Mouse (Mus musculus) heart, embryonic 10.5 days (tissue): ENCODE data around the gene Sacm1l. TPM values are rescaled to one million over a fixed set of nuclear protein-coding genes. Genes with fewer than 3 reads are reported as not detected.
A peak's percentile ranks its signal among the peaks of the same experiment; 100 is the strongest.

Experiments used
- DNase-seq: peaks from one replicate; pipeline ENCODE4 v3.0.0-alpha.2; 2017; ENCODE audit warnings: low spot score
- H3K27ac ChIP-seq: fragments of 300-500 bp; sonication (generic); 2 replicates; pipeline ENCODE4 v1.5.1; 2016; ENCODE audit warnings: mild to moderate bottlenecking
- H3K27me3 ChIP-seq: fragments of 300-500 bp; sonication (generic); 2 replicates; pipeline ENCODE4 v1.6.1; 2016; ENCODE audit warnings: mild to moderate bottlenecking; ENCODE audit not compliant: poor library complexity, insufficient read depth, severe bottlenecking
- H3K36me3 ChIP-seq: fragments of 300-500 bp; sonication (generic); 2 replicates; pipeline ENCODE4 v1.6.1; 2016; ENCODE audit warnings: mild to moderate bottlenecking, moderate library complexity
- H3K4me1 ChIP-seq: fragments of 300-500 bp; sonication (generic); 2 replicates; pipeline ENCODE4 v1.6.1; 2016; ENCODE audit warnings: mild to moderate bottlenecking
- H3K4me3 ChIP-seq: fragments of 300-500 bp; sonication (generic); 2 replicates; pipeline ENCODE4 v1.5.1; 2016; ENCODE audit warnings: mild to moderate bottlenecking, moderate library complexity
- H3K9me3 ChIP-seq: fragments of 300-500 bp; sonication (generic); 2 replicates; pipeline ENCODE4 v1.6.1; 2016; ENCODE audit warnings: mild to moderate bottlenecking, moderate library complexity
- WGBS: fragments of 180-500 bp; shearing (Covaris S2); methylation state at CpG from one replicate; pipeline ENCODE4 v1.1.7; 2016; 5-methylcytosine and 5-hydroxymethylcytosine counted together
- polyA plus RNA-seq: library from polyadenylated mRNA; unstranded; fragments of >200 nt; fragmentation: Nextera tagmentation; extraction: Ambion mirVana; gene quantifications from 2 replicates; pipeline ENCODE4 v1.2.1, GENCODE M21; 2016

Gene Sacm1l
- polyA plus RNA-seq, 1 experiment from 2014 or later: 42.6 TPM

DNA sequence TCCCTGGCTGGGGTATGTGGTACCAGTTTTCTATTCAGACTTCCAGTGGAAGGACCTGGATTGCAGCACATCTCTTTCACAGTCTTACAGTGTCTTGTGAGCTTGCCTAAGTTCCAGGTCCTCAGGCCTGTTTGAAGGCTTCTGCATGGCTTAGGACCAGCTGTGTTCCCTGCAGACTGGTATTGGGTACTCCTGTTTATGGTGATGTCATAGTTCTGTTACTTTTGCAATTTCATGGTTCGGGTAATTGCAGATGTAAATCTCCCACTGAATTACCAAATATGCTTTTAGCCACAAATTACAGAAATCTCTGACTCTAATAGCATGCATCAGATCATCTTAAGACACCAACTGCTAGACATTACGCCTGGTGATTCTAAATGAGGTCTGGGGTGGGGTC, 14.5 kb upstream of the Sacm1l start:
- Histone ChIP-seq H3K4me3 (no peak overlapping the region), H3K36me3 (peaks cover 78% of the 10 kb centered on the region), H3K27me3 (no peaks in the 10 kb centered on the region), H3K27ac (no peak overlapping the region), H3K9me3 (no peaks in the 10 kb centered on the region), H3K4me1 (no peaks in the 10 kb centered on the region)
- DNase-seq: no peak
- WGBS: 91% methylated on average over 2 of the region's 2 CpGs

DNA sequence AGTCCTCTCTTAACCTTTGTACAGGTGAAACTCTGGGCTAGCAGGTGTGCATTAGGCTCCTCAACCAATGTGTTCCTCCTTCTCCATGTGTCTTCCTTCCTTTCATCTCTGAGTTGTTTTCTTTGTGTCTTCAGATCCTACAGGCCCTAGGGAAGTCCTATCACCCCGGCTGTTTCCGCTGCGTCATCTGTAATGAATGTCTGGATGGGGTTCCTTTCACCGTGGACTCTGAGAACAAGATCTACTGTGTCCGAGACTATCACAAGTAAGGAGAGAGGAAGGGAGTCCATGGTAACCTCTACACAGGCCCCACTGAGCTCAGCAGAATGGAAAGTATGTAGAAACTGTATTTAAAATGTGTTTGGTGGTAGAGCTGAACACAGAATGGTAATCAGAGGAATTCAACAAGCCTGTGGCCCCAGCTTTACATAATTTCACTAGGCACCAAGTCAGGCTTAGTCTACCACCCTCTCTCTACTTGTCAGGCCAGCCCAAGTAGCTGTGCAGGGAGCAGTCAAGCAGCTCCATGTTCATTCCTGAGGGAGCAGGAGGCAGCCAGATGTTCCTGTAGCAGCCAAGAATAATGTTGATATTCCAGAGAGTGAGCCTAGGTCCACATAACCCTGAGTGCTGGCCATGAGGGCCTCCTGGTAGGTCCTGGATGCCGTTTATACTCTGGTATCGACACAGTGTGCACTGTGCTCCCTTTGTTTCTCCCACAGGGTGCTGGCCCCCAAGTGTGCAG, 12.7 kb upstream of the Sacm1l start:
- WGBS: 82% methylated on average over 7 of the region's 7 CpGs
- no peaks in the 10 kb centered on the region for H3K9me3 ChIP-seq
- H3K36me3 ChIP-seq: peaks cover 72% of the 10 kb centered on the region
- H3K4me1 ChIP-seq: no peaks in the 10 kb centered on the region
- H3K27me3 ChIP-seq: no peaks in the 10 kb centered on the region
- H3K4me3 ChIP-seq: no peak overlapping the region
- no peak for DNase-seq
- H3K27ac ChIP-seq: no peak overlapping the region

DNA sequence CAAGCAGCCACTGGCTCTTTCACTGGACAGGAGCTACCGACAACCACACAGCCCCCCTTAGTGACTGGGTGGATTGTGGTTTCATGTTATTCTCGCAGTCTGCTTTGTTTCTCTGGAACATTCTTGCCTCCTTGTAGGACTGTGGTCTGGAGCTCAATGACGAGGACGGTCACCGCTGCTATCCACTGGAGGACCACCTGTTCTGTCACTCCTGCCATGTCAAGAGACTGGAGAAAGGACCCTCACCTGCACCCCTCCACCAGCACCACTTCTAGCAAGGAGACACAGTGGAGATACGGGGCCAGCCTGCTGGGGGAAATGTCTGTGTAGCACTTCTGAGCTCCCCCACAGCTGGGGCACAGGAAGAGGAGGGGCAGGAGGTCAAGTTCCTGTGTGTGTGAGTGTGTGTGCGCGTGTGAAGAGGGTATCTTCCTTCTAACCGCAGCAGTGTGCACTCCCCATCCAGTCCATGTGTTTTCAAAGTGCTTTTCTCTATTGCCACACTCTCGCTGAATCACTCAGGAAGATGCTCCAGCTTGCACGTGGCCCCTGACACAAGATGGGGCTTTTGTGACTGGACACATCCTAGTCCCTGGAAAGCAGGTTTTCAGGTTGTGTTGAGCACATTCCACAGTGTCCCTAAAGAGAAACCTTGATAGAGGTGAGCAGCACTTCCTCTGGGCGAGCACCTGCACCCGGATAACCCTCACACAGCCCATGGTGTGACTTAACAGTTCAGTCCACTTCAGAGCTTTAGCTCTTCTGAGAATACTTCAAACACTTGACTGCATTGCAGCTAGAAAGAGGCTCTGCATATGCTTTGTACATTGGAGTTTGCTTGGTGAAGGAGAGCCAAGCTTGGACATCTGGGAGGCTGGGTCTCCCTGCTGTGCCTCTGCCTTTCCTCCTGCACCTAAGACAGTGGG, 10.3 kb upstream of the Sacm1l start:
- no peaks in the 10 kb centered on the region for H3K27me3 ChIP-seq
- no peak for DNase-seq
- H3K9me3 ChIP-seq: no peaks in the 10 kb centered on the region
- H3K36me3 ChIP-seq: peaks cover 56% of the 10 kb centered on the region
- no peak overlapping the region for H3K4me3 ChIP-seq
- no peaks in the 10 kb centered on the region for H3K4me1 ChIP-seq
- no peak overlapping the region for H3K27ac ChIP-seq
- WGBS: 84% methylated on average over 13 of the region's 13 CpGs

DNA sequence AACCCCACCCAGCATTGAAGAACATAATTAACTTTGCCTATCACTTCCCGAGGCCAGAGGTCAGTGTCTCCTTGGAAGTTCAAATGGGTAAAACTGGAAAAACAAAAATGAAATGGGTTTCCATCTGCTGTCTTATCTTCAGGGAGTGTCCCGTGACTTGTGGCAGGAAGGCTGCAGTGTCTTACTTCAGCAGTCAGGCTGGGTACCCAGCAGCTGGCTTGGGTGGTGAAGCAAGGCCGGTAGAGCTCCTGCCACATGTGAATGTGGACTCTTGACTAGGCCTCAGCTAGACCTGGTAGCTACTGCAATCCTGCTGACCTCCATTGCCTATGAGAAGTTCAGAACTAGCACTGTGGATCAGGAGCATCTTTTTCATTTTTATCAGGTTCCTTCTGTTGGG, 8.8 kb upstream of the Sacm1l start:
- no peak overlapping the region for H3K4me3 ChIP-seq
- H3K27me3 ChIP-seq: no peaks in the 10 kb centered on the region
- WGBS: 75% methylated on average over 3 of the region's 3 CpGs
- no peaks in the 10 kb centered on the region for H3K9me3 ChIP-seq
- no peak for DNase-seq
- no peak overlapping the region for H3K27ac ChIP-seq
- peaks cover 55% of the 10 kb centered on the region for H3K36me3 ChIP-seq
- no peaks in the 10 kb centered on the region for H3K4me1 ChIP-seq

DNA sequence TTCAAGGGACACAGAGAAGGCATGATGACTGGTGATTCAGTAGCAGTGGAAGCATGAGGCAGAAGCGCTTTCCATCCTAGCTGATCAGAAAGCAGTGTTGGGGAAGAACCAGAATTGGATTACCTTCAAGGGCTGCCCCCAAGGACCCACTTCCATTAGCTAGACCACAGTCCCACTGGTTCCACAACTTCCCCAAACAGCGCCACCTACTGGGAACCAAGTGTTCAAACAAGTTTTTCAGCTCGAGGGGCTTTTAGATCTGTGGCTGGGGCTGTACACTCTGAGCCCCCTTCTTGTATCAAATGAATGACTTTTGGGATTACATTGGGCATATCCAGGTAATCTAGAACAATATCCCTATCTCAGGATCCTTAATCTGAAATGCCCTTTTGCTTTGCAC, 5.9 kb upstream of the Sacm1l start:
- Histone ChIP-seq H3K4me1 (no peaks in the 10 kb centered on the region; the same call in 1 of the 2 replicates), H3K36me3 (peaks cover 27% of the 10 kb centered on the region), H3K4me3 (no peak overlapping the region), H3K9me3 (no peaks in the 10 kb centered on the region), H3K27ac (no peak overlapping the region), H3K27me3 (no peaks in the 10 kb centered on the region)
- no peak for DNase-seq
- WGBS: 30% methylated on average over 3 of the region's 3 CpGs

DNA sequence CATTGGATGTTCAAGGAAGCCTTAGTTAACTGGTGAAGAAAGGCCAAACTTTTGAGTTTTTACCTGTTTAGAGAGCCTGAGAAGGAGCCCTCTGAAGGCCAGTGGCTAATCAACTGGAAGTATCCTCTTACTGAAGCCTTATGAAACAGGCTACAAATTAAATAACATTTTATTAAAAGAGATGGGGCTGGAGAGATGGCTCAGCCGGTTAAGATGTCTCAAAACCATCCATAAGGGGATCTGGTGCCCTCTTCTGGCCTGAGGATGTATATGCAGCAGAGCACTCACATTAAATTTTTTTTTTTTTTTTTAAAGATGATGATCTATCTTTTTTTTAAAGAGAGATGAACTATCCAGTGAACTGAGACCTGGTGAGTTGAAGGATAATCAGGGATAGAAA, 4.5 kb upstream of the Sacm1l start:
- DNase-seq: no peak
- no peaks in the 10 kb centered on the region; the same call in 1 of the 2 replicates for H3K4me1 ChIP-seq
- no peaks in the 10 kb centered on the region for H3K27me3 ChIP-seq
- H3K36me3 ChIP-seq: peaks cover 13% of the 10 kb centered on the region; the same call in 1 of the 2 replicates
- 2% methylated on average over 1 of the region's 1 CpGs for WGBS
- H3K4me3 ChIP-seq: no peak overlapping the region
- no peaks in the 10 kb centered on the region for H3K9me3 ChIP-seq
- H3K27ac ChIP-seq: no peak overlapping the region

DNA sequence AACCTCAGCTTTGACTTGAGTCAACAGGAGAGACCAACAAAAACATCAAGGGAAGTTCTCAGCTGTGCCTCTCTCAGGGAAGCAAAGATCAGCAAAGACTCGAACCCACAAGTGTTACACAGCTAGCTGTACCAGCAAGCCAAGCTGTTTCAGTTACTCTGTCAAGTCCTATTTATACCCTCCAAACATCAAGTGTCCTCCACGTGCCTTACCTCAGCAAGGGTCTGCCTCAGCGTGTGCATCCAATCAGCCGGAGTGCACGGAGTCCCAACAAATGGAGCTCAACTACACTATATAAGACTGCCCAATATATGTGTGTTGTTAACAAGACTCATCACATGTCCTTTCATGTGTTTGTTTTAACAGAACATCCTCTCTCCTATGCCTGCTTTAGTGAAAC, 3.1 kb upstream of the Sacm1l start:
- Histone ChIP-seq H3K4me1 (peaks cover 7% of the 10 kb centered on the region; the same call in 1 of the 2 replicates), H3K27ac (no peak overlapping the region), H3K36me3 (0 out of 2 replicates have a peak, but pooled peaks cover 5% of the 10 kb centered on the region), H3K27me3 (no peaks in the 10 kb centered on the region), H3K4me3 (no peak overlapping the region), H3K9me3 (no peaks in the 10 kb centered on the region)
- 64% methylated on average over 5 of the region's 5 CpGs for WGBS
- DNase-seq: no peak

DNA sequence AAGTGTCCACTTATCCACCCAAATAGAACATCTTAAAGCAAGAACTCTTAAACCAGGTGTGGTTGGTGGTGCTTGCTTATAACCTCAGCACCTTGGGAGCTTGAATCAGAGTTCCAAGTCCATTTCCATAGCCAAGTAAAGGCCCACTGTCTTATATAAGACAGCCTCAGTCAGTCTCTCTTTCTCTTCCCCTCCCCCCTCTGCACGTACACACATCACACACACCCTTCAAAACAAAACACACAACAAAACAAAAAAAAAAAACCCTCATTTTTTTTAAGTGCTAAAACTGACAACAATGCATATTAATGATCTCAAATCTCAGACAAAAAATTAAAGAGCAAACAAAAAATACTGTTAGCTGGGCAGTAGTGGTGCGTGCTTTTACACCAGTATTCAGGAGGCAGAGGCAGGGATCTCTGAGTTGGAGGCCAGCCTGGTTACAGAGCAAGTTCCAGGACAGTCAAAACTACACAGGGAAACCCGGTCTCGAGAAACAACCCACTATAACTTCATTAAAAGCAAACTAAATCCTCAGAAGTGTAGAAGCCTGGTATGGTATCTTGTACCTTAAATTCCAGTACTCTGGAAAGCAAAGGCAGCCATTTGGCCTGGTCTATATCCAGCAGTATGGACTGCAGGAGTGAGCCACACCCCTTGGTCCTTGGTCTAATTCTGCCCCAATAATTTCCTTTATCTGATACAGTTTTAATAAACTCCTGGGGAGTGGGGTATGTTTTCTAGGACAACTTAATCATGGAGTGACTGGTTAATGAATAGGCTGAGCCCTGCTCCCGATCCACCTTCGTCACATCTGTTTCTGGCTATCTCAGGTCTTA, 1.3 kb upstream of the Sacm1l start:
- Histone ChIP-seq H3K27ac (peak overlapping the region; percentile 95), H3K9me3 (no peaks in the 10 kb centered on the region), H3K4me3 (peak overlapping the region; percentile 97), H3K36me3 (no peaks in the 10 kb centered on the region), H3K4me1 (peaks cover 7% of the 10 kb centered on the region; the same call in 1 of the 2 replicates), H3K27me3 (no peaks in the 10 kb centered on the region)
- no peak for DNase-seq
- WGBS: 37% methylated on average over 6 of the region's 6 CpGs

DNA sequence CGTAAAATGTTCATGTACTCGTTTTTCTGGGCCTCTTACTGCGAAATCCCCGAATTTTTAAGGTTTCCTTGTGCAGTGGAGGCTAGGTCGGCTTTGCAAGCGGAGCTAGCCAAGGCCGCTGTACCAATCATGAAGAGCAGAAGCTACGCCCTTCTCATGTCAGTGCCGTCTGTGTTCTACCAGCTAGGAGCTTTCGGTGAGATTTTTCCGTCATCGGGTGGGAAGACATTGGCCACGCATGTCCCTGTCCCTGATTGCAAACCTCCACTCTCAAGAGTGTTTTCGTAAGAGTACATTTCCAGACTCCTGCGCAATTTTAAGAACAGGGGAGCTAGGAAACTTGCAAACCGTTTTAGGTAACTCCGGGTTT, 648 bp upstream of the Sacm1l start:
- Histone ChIP-seq H3K4me1 (peaks cover 7% of the 10 kb centered on the region; the same call in 1 of the 2 replicates), H3K4me3 (peak overlapping the region; percentile 97), H3K9me3 (no peaks in the 10 kb centered on the region), H3K36me3 (no peaks in the 10 kb centered on the region), H3K27me3 (no peaks in the 10 kb centered on the region), H3K27ac (peak overlapping the region; percentile 95)
- WGBS: under 1% methylated on average over 17 of the region's 17 CpGs
- peak; percentile 82 for DNase-seq

DNA sequence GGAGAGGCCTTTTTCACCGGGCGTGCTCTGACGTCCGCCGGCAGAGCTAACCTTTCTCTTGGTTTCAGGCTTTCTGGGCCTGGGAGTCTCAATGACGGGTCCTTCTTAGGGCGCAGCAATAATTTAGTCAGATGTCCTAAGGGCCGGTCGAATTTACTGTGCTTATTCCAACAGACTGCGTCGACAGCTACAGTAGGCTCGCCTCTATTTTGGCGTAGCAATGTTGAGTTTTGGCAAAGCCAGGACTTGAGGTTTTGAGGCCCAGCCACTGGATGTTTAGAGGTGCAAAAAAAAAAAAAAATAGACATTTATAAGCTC, 558 bp downstream of the Sacm1l start:
- no peak for DNase-seq
- WGBS: under 1% methylated on average over 13 of the region's 13 CpGs

DNA sequence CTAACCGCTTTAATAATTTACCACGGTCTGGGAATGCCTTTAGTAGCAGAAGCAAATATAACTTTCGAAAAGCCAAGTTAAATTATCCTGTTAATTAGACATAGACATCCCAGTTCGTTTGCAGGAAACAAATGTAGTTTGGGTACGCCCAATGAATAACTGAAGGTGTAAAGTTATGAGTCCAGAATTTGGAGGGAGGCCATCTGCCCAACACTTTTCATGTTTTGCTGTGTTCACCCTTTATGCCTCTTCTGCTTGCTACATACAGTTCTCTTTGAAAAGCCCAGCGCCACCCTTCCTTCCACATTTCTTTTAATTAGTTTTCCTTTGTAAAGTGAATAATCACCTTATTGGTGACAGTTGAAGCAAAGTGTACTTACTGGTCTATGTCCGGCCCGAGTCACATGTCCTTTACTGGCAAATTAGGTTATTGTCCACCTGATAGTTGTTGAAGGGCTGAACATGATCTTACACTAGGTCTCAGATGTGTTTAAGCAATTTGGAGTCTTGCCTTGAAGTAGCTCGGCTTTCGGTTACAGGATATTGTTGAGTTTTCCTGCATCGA, 1.1 kb downstream of the Sacm1l start:
- no peak for DNase-seq
- H3K27me3 ChIP-seq: no peaks in the 10 kb centered on the region
- peaks cover 7% of the 10 kb centered on the region; the same call in 1 of the 2 replicates for H3K4me1 ChIP-seq
- peak overlapping the region; percentile 95; the same call in 1 of the 2 replicates for H3K27ac ChIP-seq
- no peaks in the 10 kb centered on the region for H3K36me3 ChIP-seq
- WGBS: 53% methylated on average over 11 of the region's 11 CpGs
- H3K4me3 ChIP-seq: peak overlapping the region; percentile 97
- no peaks in the 10 kb centered on the region for H3K9me3 ChIP-seq

More for the DNA sequence above, 558 bp downstream of the Sacm1l start:
- no peaks in the 10 kb centered on the region for H3K9me3 ChIP-seq
- H3K27me3 ChIP-seq: no peaks in the 10 kb centered on the region
- peak overlapping the region; percentile 95 for H3K27ac ChIP-seq
- H3K4me1 ChIP-seq: peaks cover 7% of the 10 kb centered on the region; the same call in 1 of the 2 replicates
- H3K4me3 ChIP-seq: peak overlapping the region; percentile 97
- no peaks in the 10 kb centered on the region for H3K36me3 ChIP-seq

DNA sequence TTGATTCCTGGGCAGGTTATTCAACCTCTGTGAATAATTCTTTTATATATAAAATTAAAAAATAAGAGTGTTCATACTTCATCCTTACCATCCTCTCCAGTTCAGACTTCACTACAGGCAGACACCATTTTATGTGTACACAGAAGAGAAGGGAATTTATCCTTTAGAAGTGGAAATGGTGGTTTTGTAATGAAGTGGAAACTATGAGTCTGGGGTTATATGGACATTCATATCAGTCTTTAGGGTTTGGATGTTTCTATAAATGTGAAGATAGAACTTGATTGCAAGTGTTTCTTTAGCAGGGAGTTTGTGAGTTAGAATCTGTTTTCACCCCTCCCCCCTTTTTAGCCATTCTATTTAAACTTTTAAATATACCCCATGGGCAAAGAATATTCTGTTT, 1.7 kb downstream of the Sacm1l start:
- DNase-seq: no peak
- H3K4me3 ChIP-seq: peak overlapping the region; percentile 97
- H3K27ac ChIP-seq: no peak overlapping the region
- no peaks in the 10 kb centered on the region for H3K9me3 ChIP-seq
- H3K27me3 ChIP-seq: no peaks in the 10 kb centered on the region
- H3K4me1 ChIP-seq: peaks cover 7% of the 10 kb centered on the region; the same call in 1 of the 2 replicates
- no peaks in the 10 kb centered on the region for H3K36me3 ChIP-seq
